Mouse (Mus musculus) hindbrain, postnatal 0 days (tissue): Measurements from ENCODE around the gene Srcap. TPM values are rescaled to one million over a fixed set of nuclear protein-coding genes. Genes with fewer than 3 reads are reported as not detected.
A peak's percentile ranks its signal among the peaks of the same experiment; 100 is the strongest.

Experiments
- ATAC-seq: fragments of 200-750 bp; cut with Nextera tagmentation; 2 replicates; pipeline ENCODE4 v1.8.0; 2017; ENCODE audit warnings: mild to moderate bottlenecking, moderate TSS enrichment, moderate library complexity
- DNase-seq: peaks from one replicate; pipeline ENCODE4 v3.0.0-alpha.2; 2015; ENCODE audit warnings: low spot score
- H3K27ac ChIP-seq: fragments of 300-500 bp; sonication (generic); 2 replicates; pipeline ENCODE4 v1.5.1; 2014; ENCODE audit warnings: mild to moderate bottlenecking
- H3K27me3 ChIP-seq: fragments of 300-500 bp; sonication (generic); 2 replicates; pipeline ENCODE4 v1.6.1; 2014; ENCODE audit warnings: low read length, mixed read lengths; ENCODE audit not compliant: insufficient read depth
- H3K36me3 ChIP-seq: fragments of 300-500 bp; sonication (generic); 2 replicates; pipeline ENCODE4 v1.6.1; 2014; ENCODE audit warnings: low read length, mixed read lengths; ENCODE audit not compliant: insufficient read depth
- H3K4me1 ChIP-seq: fragments of 300-500 bp; sonication (generic); 2 replicates; pipeline ENCODE4 v1.6.1; 2014; ENCODE audit warnings: antibody characterized with exemption, low read length, mixed read lengths; ENCODE audit not compliant: insufficient read depth
- H3K4me2 ChIP-seq: fragments of 300-500 bp; sonication (generic); 2 replicates; pipeline ENCODE4 v1.6.1; 2014; ENCODE audit warnings: low read depth, mild to moderate bottlenecking, low read length, moderate library complexity, mixed read lengths
- H3K4me3 ChIP-seq: fragments of 300-500 bp; sonication (generic); 2 replicates; pipeline ENCODE4 v1.5.1; 2014; ENCODE audit warnings: low read length
- H3K9ac ChIP-seq: fragments of 300-500 bp; sonication (generic); replicated peaks from 2 replicates; pipeline ENCODE4 v1.6.1; 2014; ENCODE audit warnings: mild to moderate bottlenecking, low read length, moderate library complexity, mixed read lengths
- H3K9me3 ChIP-seq: fragments of 300-500 bp; sonication (generic); 2 replicates; pipeline ENCODE4 v1.6.1; 2016; ENCODE audit warnings: low read length, mixed read lengths
- CTCF ChIP-seq: IDR thresholded peaks from 2 replicates; pipeline ENCODE4 v1.5.1; 2016; ENCODE audit warnings: antibody characterized with exemption, control low read depth, low read depth
- WGBS: fragments of 180-500 bp; shearing (Covaris S2); extraction: QIAGEN DNeasy Blood & Tissue Kit; methylation state at CpG from one replicate; pipeline ENCODE4 v1.1.7; 2014; 5-methylcytosine and 5-hydroxymethylcytosine counted together
- microRNA-seq, 2 experiments: library from miRNA; unstranded; fragments of <30 nt; microRNA quantifications; one replicate each; pipeline ENCODE4; 2016
- polyA plus RNA-seq: library from polyadenylated mRNA; unstranded; fragments of >200 nt; fragmentation: Nextera tagmentation; extraction: Ambion mirVana; gene quantifications from 2 replicates; pipeline ENCODE4 v1.2.1, GENCODE M21; 2015
- total RNA-seq: library from RNA; depleted of rRNA; stranded (reverse); fragments of >200 nt; gene quantifications from 2 replicates; pipeline ENCODE4 v1.2.3, GENCODE M21; 2014; rRNA removed

The Srcap gene
- total and polyA plus RNA-seq, 2 experiments from 2014 or later, result 29.7 to 49.0 TPM

DNA sequence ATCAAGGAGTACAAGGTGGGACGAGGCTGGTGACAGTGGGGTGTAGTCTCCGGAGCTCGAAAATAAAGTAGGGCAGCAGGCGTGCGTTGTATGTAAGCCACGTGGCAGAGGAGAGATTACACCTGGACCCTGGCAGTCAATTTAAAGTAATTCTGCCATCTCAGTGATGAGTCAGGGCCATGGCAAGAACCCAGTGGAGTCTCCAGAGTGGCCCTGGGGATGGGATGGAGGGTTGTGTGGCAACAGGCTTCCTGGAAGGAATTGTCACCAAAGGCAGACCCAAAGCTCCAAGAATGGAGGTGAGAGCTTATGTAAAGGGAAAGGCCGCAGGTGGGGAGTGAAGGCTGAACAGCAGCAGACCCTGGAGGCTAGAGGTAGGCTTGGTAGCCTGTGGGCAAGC lies 88.8 kb downstream of the Srcap start:
- no peaks in the 10 kb centered on the region for H3K9me3 ChIP-seq
- ATAC-seq (no peak), DNase-seq (no peak)
- WGBS, result 94% methylated on average over 7 of the region's 7 CpGs
- no peak overlapping the region for H3K27ac ChIP-seq
- no peak for TF ChIP-seq CTCF
- H3K9ac ChIP-seq, result no peak overlapping the region
- no peaks in the 10 kb centered on the region for H3K4me1 ChIP-seq
- no peaks in the 10 kb centered on the region for H3K27me3 ChIP-seq
- peaks cover 68% of the 10 kb centered on the region for H3K36me3 ChIP-seq
- no peak overlapping the region for H3K4me2 ChIP-seq
- H3K4me3 ChIP-seq, result no peak overlapping the region

DNA sequence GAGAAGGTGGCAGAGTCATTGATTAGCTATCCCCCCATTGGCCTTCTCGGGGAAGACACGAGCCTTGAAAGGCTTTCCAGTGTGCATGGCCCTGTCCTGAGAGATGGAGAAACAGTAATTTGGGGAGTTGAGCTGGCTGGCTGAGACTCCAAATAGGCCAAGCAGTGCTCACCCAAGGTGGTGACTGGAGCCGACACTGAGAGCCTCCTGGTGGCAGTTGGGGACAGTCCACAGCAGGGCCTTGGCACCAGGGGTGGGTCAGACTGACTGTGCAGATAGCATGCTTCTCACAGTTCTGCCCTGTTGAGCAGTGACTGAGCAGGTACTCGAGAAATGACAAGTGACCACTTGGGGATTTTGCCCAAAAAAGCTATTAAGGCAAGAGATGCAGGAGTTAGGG lies 90.0 kb downstream of the Srcap start:
- H3K9ac ChIP-seq, result no peak overlapping the region
- H3K27me3 ChIP-seq, result no peaks in the 10 kb centered on the region
- H3K4me3 ChIP-seq, result no peak overlapping the region
- H3K36me3 ChIP-seq, result peaks cover 58% of the 10 kb centered on the region
- no peak for DNase-seq
- H3K4me2 ChIP-seq, result no peak overlapping the region
- no peaks in the 10 kb centered on the region for H3K4me1 ChIP-seq
- peak; percentile 28 for TF ChIP-seq CTCF
- ATAC-seq, result no peak
- WGBS, result 85% methylated on average over 4 of the region's 4 CpGs
- no peaks in the 10 kb centered on the region for H3K9me3 ChIP-seq
- no peak overlapping the region for H3K27ac ChIP-seq

DNA sequence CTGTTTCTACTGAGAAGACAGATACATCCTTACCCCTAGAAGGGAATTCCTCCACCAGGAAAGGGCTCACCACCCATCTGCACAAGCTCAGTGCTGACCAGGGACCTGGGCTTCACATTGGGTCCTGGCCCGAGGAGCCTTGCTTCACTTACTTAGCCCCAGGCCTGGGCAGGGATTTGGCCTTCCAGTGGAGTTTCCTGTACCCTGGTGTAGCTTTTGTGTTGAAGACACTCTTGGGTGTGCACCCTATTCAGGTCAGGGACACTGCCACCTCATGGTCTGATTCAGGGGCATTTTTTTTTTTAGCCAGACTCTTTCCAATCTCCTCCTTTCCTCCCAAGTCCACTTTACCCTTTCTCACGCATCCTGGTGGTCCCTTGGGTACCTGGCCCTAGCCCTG lies 91.1 kb downstream of the Srcap start:
- WGBS, result 90% methylated on average over 2 of the region's 2 CpGs
- H3K9ac ChIP-seq, result no peak overlapping the region
- no peak overlapping the region for H3K4me3 ChIP-seq
- ATAC-seq, result no peak
- H3K9me3 ChIP-seq, result no peaks in the 10 kb centered on the region
- no peak for DNase-seq
- peaks cover 57% of the 10 kb centered on the region for H3K36me3 ChIP-seq
- H3K27me3 ChIP-seq, result no peaks in the 10 kb centered on the region
- H3K4me1 ChIP-seq, result no peaks in the 10 kb centered on the region
- H3K27ac ChIP-seq, result no peak overlapping the region
- no peak for TF ChIP-seq CTCF
- no peak overlapping the region for H3K4me2 ChIP-seq

DNA sequence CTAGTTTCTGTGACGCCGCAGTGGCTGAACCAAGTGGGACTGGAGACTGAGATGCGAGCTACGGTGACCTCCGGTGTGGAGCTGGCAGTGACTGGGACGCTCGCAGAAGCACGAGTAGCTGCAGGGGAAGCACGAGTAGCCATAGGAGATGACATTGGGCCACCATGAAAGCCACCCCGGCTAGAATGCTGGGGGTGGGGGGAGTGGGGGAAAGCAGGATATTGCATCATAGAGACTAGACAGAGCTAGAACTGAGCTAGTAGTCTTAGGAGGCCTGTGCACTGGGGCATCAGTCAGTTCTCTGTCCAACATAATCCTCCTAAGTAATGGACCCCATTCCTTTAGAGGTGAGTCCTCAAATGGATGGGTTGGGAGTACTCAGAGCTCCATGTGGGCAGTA lies 92.5 kb downstream of the Srcap start:
- no peaks in the 10 kb centered on the region for H3K9me3 ChIP-seq
- TF ChIP-seq CTCF, result no peak
- H3K4me1 ChIP-seq, result no peaks in the 10 kb centered on the region
- peaks cover 60% of the 10 kb centered on the region for H3K36me3 ChIP-seq
- no peak overlapping the region for H3K27ac ChIP-seq
- H3K4me3 ChIP-seq, result no peak overlapping the region
- DNase-seq (no peak), ATAC-seq (0 out of 2 replicates have a peak, but pooled peaks have one; percentile 33)
- no peaks in the 10 kb centered on the region for H3K27me3 ChIP-seq
- 92% methylated on average over 10 of the region's 10 CpGs for WGBS
- H3K4me2 ChIP-seq, result no peak overlapping the region
- H3K9ac ChIP-seq, result no peak overlapping the region

DNA sequence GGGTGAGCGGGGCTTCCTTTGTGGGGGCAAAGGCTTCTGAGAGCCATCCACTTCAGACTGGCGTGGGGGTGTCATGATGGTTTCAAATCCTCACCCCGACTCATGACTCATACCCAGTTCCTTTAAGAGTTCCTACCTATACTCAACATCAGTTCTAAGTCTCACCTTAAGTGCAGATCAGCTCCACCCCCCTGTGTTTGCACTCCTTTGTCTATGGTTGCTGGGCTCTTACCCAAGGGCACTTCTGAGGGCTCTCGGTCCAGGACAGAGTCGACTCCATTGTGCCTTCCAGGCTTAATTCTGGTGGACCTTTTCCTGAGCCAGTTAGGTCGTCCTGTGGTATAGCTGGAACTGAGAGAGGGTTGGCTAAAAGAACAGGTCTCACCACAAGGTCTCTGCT lies 95.4 kb downstream of the Srcap start:
- Histone ChIP-seq H3K27me3 (no peaks in the 10 kb centered on the region), H3K4me3 (no peak overlapping the region), H3K36me3 (peaks cover 72% of the 10 kb centered on the region), H3K27ac (no peak overlapping the region), H3K4me2 (no peak overlapping the region), H3K9ac (no peak overlapping the region), H3K4me1 (no peaks in the 10 kb centered on the region), H3K9me3 (no peaks in the 10 kb centered on the region)
- DNase-seq (no peak), ATAC-seq (no peak)
- 82% methylated on average over 6 of the region's 6 CpGs for WGBS
- no peak for TF ChIP-seq CTCF

Small RNAs within 50 kb of the gene (microRNA-seq; reads per million reads assigned to microRNA genes)
- gene Gm47278, result 0 reads per million in 2 experiments
- gene Mir7060, result 0 to 0.35 reads per million in 2 experiments

Other genes starting within 250 kb of the Srcap start
- gene Sephs2, start 237.9 kb upstream of the Srcap start, total RNA-seq, result 80.3 and 83.2 TPM in 2 replicates
- gene Sephs2, start 237.9 kb upstream of the Srcap start, polyA plus RNA-seq, result 79.9 and 83.9 TPM in 2 replicates
- 0.11 TPM in 1 of 2 replicates, not detected in the other for gene Itgal, start 215.7 kb upstream of the Srcap start, total RNA-seq
- 0.10 and 0.26 TPM in 2 replicates for gene Itgal, start 215.7 kb upstream of the Srcap start, polyA plus RNA-seq
- gene Zfp768, start 166.4 kb upstream of the Srcap start, total RNA-seq, result 47.7 and 53.6 TPM in 2 replicates
- 13.4 and 15.7 TPM in 2 replicates for gene Zfp768, start 166.4 kb upstream of the Srcap start, polyA plus RNA-seq
- 7.9 and 10.0 TPM in 2 replicates for gene Zfp747, start 135.9 kb upstream of the Srcap start, total RNA-seq
- 4.0 and 4.5 TPM in 2 replicates for gene Zfp747, start 135.9 kb upstream of the Srcap start, polyA plus RNA-seq
- 2.7 and 5.5 TPM in 2 replicates for gene 9130019O22Rik, start 124.8 kb upstream of the Srcap start, total RNA-seq
- 1.2 and 1.8 TPM in 2 replicates for gene 9130019O22Rik, start 124.8 kb upstream of the Srcap start, polyA plus RNA-seq
- gene E430018J23Rik, start 118.4 kb upstream of the Srcap start, total RNA-seq, result 13.8 and 15.5 TPM in 2 replicates
- 1.8 and 2.2 TPM in 2 replicates for gene E430018J23Rik, start 118.4 kb upstream of the Srcap start, polyA plus RNA-seq
- gene Zfp764, start 105.2 kb upstream of the Srcap start, total RNA-seq, result 4.0 and 5.0 TPM in 2 replicates
- gene Zfp764, start 105.2 kb upstream of the Srcap start, polyA plus RNA-seq, result 2.7 and 3.0 TPM in 2 replicates
- 15.0 and 22.1 TPM in 2 replicates for gene Zfp688, start 89.9 kb upstream of the Srcap start, total RNA-seq
- gene Zfp688, start 89.9 kb upstream of the Srcap start, polyA plus RNA-seq, result 31.7 and 33.2 TPM in 2 replicates
- 8.6 and 9.4 TPM in 2 replicates for gene Zfp689, start 62.8 kb upstream of the Srcap start, total RNA-seq
- 7.7 and 7.9 TPM in 2 replicates for gene Zfp689, start 62.8 kb upstream of the Srcap start, polyA plus RNA-seq
- 57.2 and 58.5 TPM in 2 replicates for gene Prr14, start 52.4 kb upstream of the Srcap start, total RNA-seq
- 27.0 and 31.4 TPM in 2 replicates for gene Prr14, start 52.4 kb upstream of the Srcap start, polyA plus RNA-seq
- 36.6 and 40.7 TPM in 2 replicates for gene Fbrs, start 32.8 kb upstream of the Srcap start, total RNA-seq
- gene Fbrs, start 32.8 kb upstream of the Srcap start, polyA plus RNA-seq, result 10.4 and 12.1 TPM in 2 replicates
- 18.9 and 27.6 TPM in 2 replicates for gene Gm42715, start 7.6 kb downstream of the Srcap start, total RNA-seq
- 11.1 and 11.2 TPM in 2 replicates for gene Gm42715, start 7.6 kb downstream of the Srcap start, polyA plus RNA-seq
- 5.7 and 20.5 TPM in 2 replicates for gene Tmem265, start 49.4 kb downstream of the Srcap start, total RNA-seq
- gene Tmem265, start 49.4 kb downstream of the Srcap start, polyA plus RNA-seq, result 7.1 and 9.2 TPM in 2 replicates
- gene Phkg2, start 61.4 kb downstream of the Srcap start, total RNA-seq, result 63.1 and 71.4 TPM in 2 replicates
- 58.2 and 65.0 TPM in 2 replicates for gene Phkg2, start 61.4 kb downstream of the Srcap start, polyA plus RNA-seq
- gene Ccdc189, start 76.6 kb downstream of the Srcap start, total RNA-seq, result 9.0 and 10.9 TPM in 2 replicates
- gene Ccdc189, start 76.6 kb downstream of the Srcap start, polyA plus RNA-seq, result 9.2 and 11.2 TPM in 2 replicates
- gene Rnf40, start 76.8 kb downstream of the Srcap start, total RNA-seq, result 33.6 and 34.6 TPM in 2 replicates
- 35.6 and 36.2 TPM in 2 replicates for gene Rnf40, start 76.8 kb downstream of the Srcap start, polyA plus RNA-seq
- 36.2 and 40.0 TPM in 2 replicates for gene Zfp629, start 103.8 kb downstream of the Srcap start, total RNA-seq
- 12.1 and 12.3 TPM in 2 replicates for gene Zfp629, start 103.8 kb downstream of the Srcap start, polyA plus RNA-seq
- gene Bcl7c, start 196.9 kb downstream of the Srcap start, total RNA-seq, result 86.8 and 105 TPM in 2 replicates
- gene Bcl7c, start 196.9 kb downstream of the Srcap start, polyA plus RNA-seq, result 48.8 and 50.9 TPM in 2 replicates
- 9.0 and 10.7 TPM in 2 replicates for gene Ctf1, start 200.8 kb downstream of the Srcap start, total RNA-seq
- 3.8 and 4.0 TPM in 2 replicates for gene Ctf1, start 200.8 kb downstream of the Srcap start, polyA plus RNA-seq
- gene Ctf2, start 220.2 kb downstream of the Srcap start, total RNA-seq, result not detected in 2 replicates
- gene Ctf2, start 220.2 kb downstream of the Srcap start, polyA plus RNA-seq, result 0.13 TPM in 1 of 2 replicates, not detected in the other
- 191 and 192 TPM in 2 replicates for gene Fbxl19, start 232.6 kb downstream of the Srcap start, total RNA-seq
- gene Fbxl19, start 232.6 kb downstream of the Srcap start, polyA plus RNA-seq, result 6.8 and 7.0 TPM in 2 replicates